Mouse (Mus musculus): ENCODE data around the gene Epor. TPM values are rescaled to one million over a fixed set of nuclear protein-coding genes. Genes with fewer than 3 reads are reported as not detected.

Epor gene
- total RNA-seq, 2 experiments from 2014 or later: 0.84 to 2.1 TPM

GRCm38 (mm10) chr9:21936692-21937570 is 26.4 kb downstream of the Epor start, which contains the start of gene Plppr2:
TSS of gene Plppr2 (plus strand) at chr9:21937033.
- DNase-seq: peak; percentile 96

- DNase-seq: no peak
These were observed 27.7 kb downstream of the Epor start for GRCm38 (mm10) chr9:21935466-21936131.

- DNase-seq: no peak
These were observed 29.3 kb downstream of the Epor start for GRCm38 (mm10) chr9:21934021-21934420.

DNA sequence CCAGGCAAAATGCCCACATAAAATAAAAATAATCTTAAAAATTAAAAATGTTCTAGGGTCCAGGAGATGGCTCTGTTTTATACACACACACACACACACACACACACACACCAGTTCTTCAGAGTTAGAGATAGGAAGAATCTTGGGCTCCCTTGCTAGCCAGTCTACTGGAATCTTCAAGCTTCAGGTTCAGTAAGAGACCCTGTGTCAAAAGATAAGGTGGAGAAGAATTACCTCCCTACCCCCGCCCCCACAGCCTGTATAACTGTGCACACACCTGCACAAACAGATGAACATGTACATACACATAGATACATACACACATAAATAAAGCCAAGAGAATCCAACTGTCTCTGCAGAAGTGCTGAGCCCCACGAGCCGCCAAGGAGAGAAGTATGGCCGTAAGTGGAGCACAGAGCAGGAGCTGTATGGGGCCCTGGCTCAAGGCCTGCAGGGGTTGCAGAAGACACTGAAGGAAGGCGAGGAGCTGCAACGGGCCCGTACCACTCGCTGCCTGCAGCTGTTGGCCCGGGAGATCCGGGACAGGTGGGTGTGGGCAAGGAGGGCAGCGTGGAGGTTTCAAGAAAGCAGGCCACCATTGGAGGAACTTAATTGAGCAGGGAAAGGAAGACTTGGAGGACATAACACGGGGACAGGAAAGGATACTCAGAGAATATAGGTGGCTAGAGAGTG is 30.7 kb downstream of the Epor start:
- no peak for DNase-seq

DNA sequence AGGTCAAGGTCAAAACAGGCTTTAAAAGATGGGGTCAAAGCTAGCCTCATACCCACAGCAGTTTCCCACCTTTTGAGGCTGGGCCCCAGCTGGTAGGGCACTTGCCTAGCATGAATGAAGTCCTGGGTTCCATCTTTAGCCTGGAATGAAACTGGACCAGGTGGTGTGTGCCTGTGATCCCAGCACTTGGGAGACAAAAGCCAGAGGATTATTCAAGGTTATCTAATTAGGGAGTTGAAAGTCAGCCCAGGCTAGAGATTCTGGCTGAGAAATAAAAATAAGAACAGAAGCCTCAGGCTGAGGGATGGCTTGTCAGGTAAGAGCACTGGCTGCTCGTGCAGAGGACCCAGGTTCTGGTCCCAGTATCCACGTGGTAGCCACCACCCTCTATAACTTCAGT is 31.3 kb downstream of the Epor start:
- peak in 1 of 2 experiments; percentile 29 for DNase-seq

- no peak for DNase-seq
These were observed 34.1 kb downstream of the Epor start for GRCm38 (mm10) chr9:21929208-21929607.

- DNase-seq: peak; percentile 93 to 98
These were observed 36.0 kb downstream of the Epor start, which contains the start of the genes Ccdc159 and Tmem205 for GRCm38 (mm10) chr9:21927208-21927753. TSS of gene Ccdc159 (plus strand) at chr9:21927471. TSS of gene Tmem205 (minus strand) at chr9:21927556.

- peak in 1 of 2 experiments; percentile 18 for DNase-seq
These were observed 36.5 kb downstream of the Epor start for GRCm38 (mm10) chr9:21926784-21927183.

GRCm38 (mm10) chr9:21926155-21926554 is 37.2 kb downstream of the Epor start:
- DNase-seq: peak in 1 of 2 experiments; percentile 22

DNA sequence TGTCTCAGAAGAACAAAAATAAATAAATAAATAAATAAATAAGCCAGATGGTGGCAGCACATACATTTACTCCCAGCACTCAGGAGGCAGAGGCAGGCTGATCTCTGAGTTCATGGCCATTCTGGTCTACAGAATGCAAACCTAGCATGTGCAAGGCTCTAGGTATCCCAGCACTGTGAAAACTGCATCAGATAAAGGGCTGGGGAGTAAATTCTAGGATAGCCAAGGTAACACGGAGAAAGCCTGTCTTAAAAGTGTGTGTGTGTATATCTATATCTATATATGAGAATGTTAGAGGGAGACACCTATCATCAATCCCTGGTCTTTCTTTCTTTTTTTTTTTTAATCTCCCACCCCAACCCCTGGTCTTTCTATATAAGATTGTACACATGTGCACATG is 37.8 kb downstream of the Epor start:
- DNase-seq: no peak

DNA sequence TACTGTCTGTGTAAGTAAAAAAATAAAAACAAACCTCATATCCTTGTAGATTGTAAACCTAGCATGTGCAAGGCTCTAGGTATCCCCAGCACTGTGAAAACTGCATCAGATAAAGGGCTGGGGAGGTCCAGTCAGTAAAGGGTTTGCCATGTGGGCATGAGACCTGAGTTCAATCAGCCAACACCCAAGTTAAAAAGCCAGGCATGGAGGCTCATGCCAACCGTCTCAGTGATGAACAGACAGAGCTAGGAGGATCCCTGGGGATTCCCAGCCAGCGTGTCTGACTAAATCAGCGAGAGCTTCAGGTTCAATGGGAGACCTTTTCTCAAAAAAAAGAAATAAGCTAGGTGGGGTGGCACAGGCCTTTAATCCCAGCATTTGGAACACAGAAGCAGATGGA is 38.3 kb downstream of the Epor start:
- DNase-seq: no peak

- peak; percentile 96 to 98 for DNase-seq
These were observed 39.2 kb downstream of the Epor start for GRCm38 (mm10) chr9:21924099-21924493.

GRCm38 (mm10) chr9:21923490-21924098 is 39.7 kb downstream of the Epor start:
- no peak for DNase-seq

- DNase-seq: no peak
These were observed 40.3 kb downstream of the Epor start for GRCm38 (mm10) chr9:21923036-21923435.

DNA sequence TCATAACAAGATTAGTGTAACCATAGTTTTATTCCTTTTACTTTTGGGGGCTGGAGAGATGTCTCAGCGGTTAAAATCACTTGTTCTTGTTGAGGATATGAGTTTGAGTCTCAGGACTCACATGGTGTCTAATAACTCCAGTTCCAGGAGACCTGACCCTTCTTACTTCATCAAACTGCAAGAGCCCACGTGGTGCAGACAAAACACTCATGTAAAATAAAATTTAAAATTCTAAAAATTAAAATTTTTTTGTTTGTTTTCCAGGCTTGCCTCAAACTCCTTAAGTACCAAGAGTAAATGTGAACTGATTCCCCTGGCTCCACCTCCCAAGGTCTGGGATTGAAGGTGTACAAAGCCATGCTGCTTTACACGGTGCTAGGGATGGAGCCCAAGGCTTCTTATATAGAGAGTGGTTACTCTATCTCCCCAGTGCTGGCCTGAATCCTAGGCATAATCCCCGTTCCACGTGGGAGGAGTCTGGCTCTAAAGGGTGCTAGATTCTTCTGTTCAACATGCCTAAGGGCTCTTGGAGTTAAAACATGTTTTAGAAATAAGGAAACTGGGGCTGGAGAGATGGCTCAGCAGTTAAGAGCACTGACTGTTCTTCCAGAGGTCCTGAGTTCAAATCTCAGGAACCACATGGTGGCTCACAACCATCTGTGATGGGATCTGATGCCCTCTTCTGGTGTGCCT is 44.5 kb downstream of the Epor start:
- no peak for DNase-seq

- DNase-seq: peak; percentile 96 to 97
These were observed 45.2 kb downstream of the Epor start, which contains the start of gene Rab3d for GRCm38 (mm10) chr9:21918035-21918592. TSS of gene Rab3d (minus strand) at chr9:21918192.

- peak; percentile 42 to 51 for DNase-seq
These were observed 45.7 kb downstream of the Epor start for GRCm38 (mm10) chr9:21917493-21918034.

DNA sequence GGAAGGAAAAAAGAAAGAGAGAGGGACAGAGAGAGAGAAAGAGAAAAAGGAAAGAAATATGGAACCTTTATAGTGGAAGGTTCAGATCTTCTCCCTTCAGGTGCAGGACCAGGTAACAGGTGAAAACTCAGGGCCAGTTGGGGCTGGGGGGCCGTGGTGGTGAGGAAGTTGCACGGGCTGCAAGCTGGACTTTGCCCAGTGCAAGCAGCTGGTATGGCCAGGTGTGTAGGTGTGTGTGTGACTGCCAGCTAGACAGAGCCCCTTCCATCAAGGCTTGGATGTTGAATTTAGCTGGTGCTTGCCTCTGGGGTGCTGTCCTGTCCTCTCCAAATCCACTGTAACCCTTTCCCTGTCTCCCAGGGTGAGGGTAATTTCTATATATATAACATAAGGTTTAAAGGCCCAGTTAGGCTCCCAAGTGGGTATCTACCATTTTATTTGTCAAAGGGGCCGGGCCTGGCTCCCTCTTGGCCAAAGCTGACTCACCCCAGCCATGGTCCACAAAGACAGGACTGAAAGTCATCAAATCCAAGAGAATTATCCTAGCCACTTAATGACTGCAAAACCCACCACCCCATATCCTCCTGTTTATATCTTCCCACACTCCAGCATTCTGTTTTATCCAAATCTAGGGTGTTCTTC is 46.3 kb downstream of the Epor start:
- DNase-seq: no peak

DNA sequence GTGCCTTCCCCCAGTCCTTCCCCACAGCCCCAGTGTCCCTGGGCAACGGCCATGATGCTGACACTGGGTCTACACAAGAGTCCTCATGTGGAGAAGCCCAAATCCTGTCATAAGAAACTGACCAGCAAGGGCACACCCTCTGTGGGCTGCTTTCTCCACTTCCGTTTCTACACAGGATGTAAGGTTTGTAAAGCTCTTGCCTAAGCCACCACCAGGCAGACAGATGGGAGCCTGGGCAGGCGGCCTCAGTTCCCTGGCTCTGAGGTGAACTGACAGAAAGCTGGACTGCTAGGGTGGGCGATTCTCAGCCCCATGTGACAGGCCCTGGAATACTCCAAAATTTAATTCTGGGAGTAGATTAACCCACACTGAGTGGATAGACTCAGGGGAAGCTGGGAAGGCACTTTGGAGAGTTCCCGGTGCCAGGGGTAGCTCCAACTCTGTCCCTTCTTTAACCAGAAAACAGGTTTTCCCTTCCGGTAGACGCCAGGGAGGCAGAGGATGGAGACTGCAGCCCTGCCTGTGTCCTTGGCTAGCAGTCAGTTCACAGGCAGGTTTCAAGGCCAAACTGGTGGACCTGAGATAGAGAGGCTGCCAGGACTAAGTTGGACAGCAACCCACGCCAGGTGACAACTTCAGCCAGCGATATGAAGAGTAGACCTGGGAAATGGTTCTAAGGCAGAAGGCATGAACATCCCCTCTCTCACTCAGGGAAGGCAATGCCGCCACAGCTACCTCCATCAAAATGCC is 53.7 kb downstream of the Epor start:
- DNase-seq: no peak
